Mouse (Mus musculus): Measurements from ENCODE around the gene Plekhh1.

Plekhh1 gene
- long read RNA-seq, experiment 1 = 0 reads
- long read RNA-seq, experiment 2, full-length matches to known transcripts = 1 of 2 reads
- long read RNA-seq, experiment 2, partial matches to known transcripts = 1 of 2 reads
- long read RNA-seq, experiment 2, other reads (novel, unspliced or antisense) = 0 of 2 reads

- intact Hi-C loops (cut with DNase I) = no loop called here
Observed at GRCm38 (mm10) chr12:79028911-79029861, at the start of gene Plekhh1. TSS of gene Plekhh1 (plus strand) at chr12:79029163.

- intact Hi-C loops (cut with DNase I) = no loop called here
Observed at GRCm38 (mm10) chr12:78980683-78981091, 48.3 kb upstream of the Plekhh1 start.

GRCm38 (mm10) chr12:78981131-78981530 is 47.8 kb upstream of the Plekhh1 start:
- intact Hi-C loops (cut with DNase I) = no loop called here

GRCm38 (mm10) chr12:78981938-78982825 is 46.8 kb upstream of the Plekhh1 start:
- intact Hi-C loops (cut with DNase I) = no loop called here

- intact Hi-C loops (cut with DNase I) = no loop called here
Observed at GRCm38 (mm10) chr12:78983296-78984034, 45.5 kb upstream of the Plekhh1 start.

GRCm38 (mm10) chr12:78984035-78984432 is 44.9 kb upstream of the Plekhh1 start:
- intact Hi-C loops (cut with DNase I) = no loop called here

GRCm38 (mm10) chr12:78987581-78988081 is 41.3 kb upstream of the Plekhh1 start:
- intact Hi-C loops (cut with DNase I) = no loop called here

GRCm38 (mm10) chr12:78996271-78996670 is 32.7 kb upstream of the Plekhh1 start:
- intact Hi-C loops (cut with DNase I) = no loop called here

- intact Hi-C loops (cut with DNase I) = no loop called here
Observed at GRCm38 (mm10) chr12:78996711-78997110, 32.3 kb upstream of the Plekhh1 start.

- intact Hi-C loops (cut with DNase I) = no loop called here
Observed at GRCm38 (mm10) chr12:79002406-79002805, 26.6 kb upstream of the Plekhh1 start.

GRCm38 (mm10) chr12:79002978-79003377 is 26.0 kb upstream of the Plekhh1 start:
- intact Hi-C loops (cut with DNase I) = no loop called here

GRCm38 (mm10) chr12:79005456-79005855 is 23.5 kb upstream of the Plekhh1 start:
- intact Hi-C loops (cut with DNase I) = loop anchor here (5.0 kb wide), 1 partner anchor 88 kb away; no protein-coding TSS in a partner anchor

GRCm38 (mm10) chr12:79006076-79006475 is 22.9 kb upstream of the Plekhh1 start:
- intact Hi-C loops (cut with DNase I) = loop anchor here (5.0 kb wide), 1 partner anchor 89 kb away; no protein-coding TSS in a partner anchor

- intact Hi-C loops (cut with DNase I) = loop anchor here (5.0 kb wide), 1 partner anchor 89 kb away; no protein-coding TSS in a partner anchor
Observed at GRCm38 (mm10) chr12:79006478-79007125, 22.4 kb upstream of the Plekhh1 start.

- intact Hi-C loops (cut with DNase I) = loop anchor here (5.0 kb wide), 1 partner anchor 90 kb away; no protein-coding TSS in a partner anchor
Observed at GRCm38 (mm10) chr12:79007126-79007753, 21.7 kb upstream of the Plekhh1 start, which contains the start of gene Tmem229b. TSS of gene Tmem229b (minus strand) at chr12:79007627.

- intact Hi-C loops (cut with DNase I) = no loop called here
Observed at GRCm38 (mm10) chr12:79010569-79010968, 18.4 kb upstream of the Plekhh1 start.

GRCm38 (mm10) chr12:79016109-79016508 is 12.9 kb upstream of the Plekhh1 start:
- intact Hi-C loops (cut with DNase I) = no loop called here

- intact Hi-C loops (cut with DNase I) = no loop called here
Observed at GRCm38 (mm10) chr12:79017994-79018399, 11.0 kb upstream of the Plekhh1 start.

- intact Hi-C loops (cut with DNase I) = loop anchor here (5.0 kb wide), 1 partner anchor 105 kb away; no protein-coding TSS in a partner anchor
Observed at GRCm38 (mm10) chr12:79021902-79022301, 7.1 kb upstream of the Plekhh1 start.
